Mouse (Mus musculus): ENCODE data around the gene Gm11060. TPM values are rescaled to one million over a fixed set of nuclear protein-coding genes. Genes with fewer than 3 reads are reported as not detected.

Gene Gm11060
- total RNA-seq, 2 experiments from 2014 or later, result not detected

GRCm38 (mm10) chr2:105117669-105118068 is 25.9 kb downstream of the Gm11060 start:
- DNase-seq, result no peak

GRCm38 (mm10) chr2:105122216-105122615 is 30.4 kb downstream of the Gm11060 start:
- DNase-seq, result no peak

- DNase-seq, result peak; percentile 17
Observed at GRCm38 (mm10) chr2:105122886-105123285, 31.1 kb downstream of the Gm11060 start.

- DNase-seq, result no peak
Observed at GRCm38 (mm10) chr2:105123431-105123830, 31.6 kb downstream of the Gm11060 start.

GRCm38 (mm10) chr2:105123881-105124280 is 32.1 kb downstream of the Gm11060 start:
- no peak for DNase-seq

GRCm38 (mm10) chr2:105124391-105124790 is 32.6 kb downstream of the Gm11060 start:
- no peak for DNase-seq

GRCm38 (mm10) chr2:105125205-105125604 is 33.4 kb downstream of the Gm11060 start:
- no peak for DNase-seq

- no peak for DNase-seq
Observed at GRCm38 (mm10) chr2:105125641-105126040, 33.8 kb downstream of the Gm11060 start.

- peak; percentile 13 for DNase-seq
Observed at GRCm38 (mm10) chr2:105126279-105126678, 34.5 kb downstream of the Gm11060 start, which contains the start of gene Wt1. Gene Wt1 (plus strand): TSS chr2:105126529.

GRCm38 (mm10) chr2:105126691-105127530 is 35.1 kb downstream of the Gm11060 start:
- peak; percentile 17 for DNase-seq

GRCm38 (mm10) chr2:105127531-105128480 is 36.0 kb downstream of the Gm11060 start:
- DNase-seq, result no peak

GRCm38 (mm10) chr2:105128564-105128963 is 36.7 kb downstream of the Gm11060 start:
- DNase-seq, result no peak

GRCm38 (mm10) chr2:105130351-105131060 is 38.7 kb downstream of the Gm11060 start:
- no peak for DNase-seq

GRCm38 (mm10) chr2:105131061-105131810 is 39.4 kb downstream of the Gm11060 start:
- no peak for DNase-seq

GRCm38 (mm10) chr2:105131811-105132100 is 39.9 kb downstream of the Gm11060 start:
- DNase-seq, result no peak

- no peak for DNase-seq
Observed at GRCm38 (mm10) chr2:105132300-105132699, 40.5 kb downstream of the Gm11060 start.

GRCm38 (mm10) chr2:105132933-105133795 is 41.3 kb downstream of the Gm11060 start:
- no peak for DNase-seq

GRCm38 (mm10) chr2:105134296-105134695 is 42.5 kb downstream of the Gm11060 start:
- DNase-seq, result no peak

- DNase-seq, result no peak
Observed at GRCm38 (mm10) chr2:105139471-105139870, 47.7 kb downstream of the Gm11060 start.

GRCm38 (mm10) chr2:105141371-105141770 is 49.6 kb downstream of the Gm11060 start:
- DNase-seq, result no peak

Data from gastrocnemius, postnatal 10 days (tissue).